Comparison of ENCODE assay signal across 8 mouse cellular contexts in genomic region chr7:73558293-73559169, GRCm38 (mm10). TPM values are rescaled to one million over a fixed set of nuclear protein-coding genes. Genes with fewer than 3 reads are reported as not detected.
DNase-seq lines count a peak whose midpoint lies in the region; ATAC-seq lines count a peak whose summit lies in the region.

No protein-coding gene starts in this region.

- peak overlapping the region; percentile 87 for H3K4me3 ChIP-seq in hindbrain, embryonic 16.5 days (ENCODE audit: low read length)
- H3K4me3 ChIP-seq in macrophage (ENCODE audit: inconsistent target): peak overlapping the region; percentile 54

- H3K4me1 ChIP-seq in hindbrain, embryonic 16.5 days (ENCODE audit: control insufficient read depth, insufficient read depth, low read depth, low read length): peaks cover 7% of the 10 kb centered on the region

- H3K9me3 ChIP-seq in hindbrain, embryonic 16.5 days (ENCODE audit: control insufficient read depth, low read length): no peaks in the 10 kb centered on the region

- DNase-seq in WW6 (ENCODE audit: low read depth, low spot score): peak; percentile 99
- DNase-seq in cerebellum, postnatal 4 days (ENCODE audit: low spot score in 2 of 2): peak; percentile 99 to 100
- peak; percentile 99 for DNase-seq in gastrocnemius, adult 18-20 months (ENCODE audit: low spot score)
- DNase-seq in left cerebral cortex, adult 18-20 months (ENCODE audit: low spot score in 2 of 2): peak; percentile 99 to 100
- DNase-seq in right cerebral cortex, adult 18-20 months: peak; percentile 100
- peak; percentile 98 for DNase-seq in urinary bladder, postnatal 10 days (ENCODE audit: low spot score)

- peak overlapping the region; percentile 100 for H3K9ac ChIP-seq in hindbrain, embryonic 16.5 days (ENCODE audit: low read depth, low read length)

- H3K4me2 ChIP-seq in hindbrain, embryonic 16.5 days (ENCODE audit: low read length): peak overlapping the region; percentile 72

- peak overlapping the region; percentile 100 for H3K27ac ChIP-seq in hindbrain, embryonic 16.5 days (ENCODE audit: low read depth, low read length)
- H3K27ac ChIP-seq in macrophage: peak overlapping the region; percentile 100

- peaks cover 41% of the 10 kb centered on the region for H3K79me2 ChIP-seq in macrophage (ENCODE audit: inconsistent target)

- no peaks in the 10 kb centered on the region for H3K36me3 ChIP-seq in hindbrain, embryonic 16.5 days (ENCODE audit: control insufficient read depth, insufficient read depth, low read length)
- no peaks in the 10 kb centered on the region for H3K36me3 ChIP-seq in macrophage (ENCODE audit: inconsistent target)

- under 1% methylated on average over 50 of the region's 60 CpGs for WGBS in hindbrain, embryonic 16.5 days
- WGBS in macrophage (ENCODE audit: missing documents): under 1% methylated on average over 50 of the region's 60 CpGs

- H3K27me3 ChIP-seq in hindbrain, embryonic 16.5 days (replicated peaks; ENCODE audit: control insufficient read depth, insufficient read depth, low read length): no peaks in the 10 kb centered on the region

- ATAC-seq in hindbrain, embryonic 16.5 days: peak; percentile 100

RNA-seq across cellular contexts. Expression of gene Chd2, which starts 16.9 kb away (rescaled TPM):
- 10 to 100 TPM; 29.8 to 39.6 TPM for total RNA-seq in gastrocnemius, adult 18-20 months (2021)
- 34.0 and 35.3 TPM in 2 replicates for polyA plus RNA-seq in hindbrain, embryonic 16.5 days (2015; fragmentation: Nextera tagmentation; extraction: Ambion mirVana)
- total RNA-seq in left cerebral cortex, adult 18-20 months (2021): 10 to 100 TPM; 50.2 to 57.2 TPM
- 100 to 1,000 TPM; 403 to 732 (median 510) TPM for total RNA-seq in macrophage (2018; cell fraction: chromatin; rRNA removed)
- 10 to 100 TPM; 21.1 to 41.7 (median 26.6) TPM for total RNA-seq in macrophage (2018; cell fraction: cytosol; rRNA removed)
- 100 to 1,000 TPM; 110 to 331 (median 224) TPM for total RNA-seq in macrophage (2018; cell fraction: nucleus; rRNA removed)
- polyA plus RNA-seq in macrophage (2018): 11.4 to 34.5 TPM (median 15.8 TPM) in 3 replicates

Comparison
In these comparisons a context has a peak if more than half of its experiments do, and no peak if none do; other contexts are left out.
1. Peak in every context shown above with its lines: DNase-seq, ATAC-seq, H3K4me3 ChIP-seq and H3K27ac ChIP-seq.